ENCODE assay signal across 13 mouse cellular contexts in the genomic region with DNA sequence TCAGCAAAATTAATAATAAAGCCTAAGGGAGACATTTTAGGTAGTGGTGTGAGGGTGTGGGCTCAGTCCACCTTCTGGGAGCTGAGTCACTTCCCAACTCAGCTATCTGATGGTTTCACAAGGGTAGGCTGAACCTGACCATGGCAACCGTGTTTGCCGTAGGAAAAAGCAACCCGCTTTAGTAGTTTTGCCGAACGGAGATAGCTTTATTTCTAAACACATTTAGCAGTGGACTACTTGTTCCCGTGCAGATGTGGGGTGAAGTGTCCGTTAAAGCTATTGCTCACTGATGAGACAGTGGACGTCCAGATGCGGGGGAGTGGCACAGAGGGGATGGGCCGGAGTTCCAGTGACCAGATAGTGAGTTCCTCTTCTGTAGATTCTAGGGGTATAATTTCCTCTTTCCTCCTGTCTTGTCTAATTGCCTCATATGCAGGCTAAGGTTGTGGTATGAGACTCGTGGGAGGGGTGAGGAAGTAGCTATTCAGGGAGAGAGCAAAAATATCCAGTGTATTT.
DNase-seq lines count a peak whose midpoint lies in the region; ATAC-seq and TF ChIP-seq lines count a peak whose summit lies in the region.
"Had no signal": no experiment of that assay in that cellular context is flagged by ENCODE, and none has a peak within 500 bp of the region (broad histone marks: within the 10 kb centered on the region; RNA-seq: fewer than 3 reads in every experiment).

No protein-coding gene starts in this region.

- intact Hi-C loops in gastrocnemius, postnatal 14 days (cut with DNase I; ENCODE audit: low total_unique reads) = no loop called here

- TF ChIP-seq CTCF in forebrain, postnatal 0 days (IDR thresholded peaks at IDR 0.05; ENCODE audit: low read depth) = no peak

- peaks cover 16% of the 10 kb centered on the region for H3K4me1 ChIP-seq in limb, embryonic 13.5 days
- peaks cover 14% of the 10 kb centered on the region for H3K4me1 ChIP-seq in limb, embryonic 10.5 days
- no peaks in the 10 kb centered on the region for H3K4me1 ChIP-seq in forebrain, postnatal 0 days (ENCODE audit: insufficient read depth)
- H3K4me1 ChIP-seq: forebrain, embryonic 12.5 days had no signal

- WGBS in limb, embryonic 13.5 days = 68% methylated on average over 11 of the region's 11 CpGs
- 76% methylated on average over 11 of the region's 11 CpGs for WGBS in limb, embryonic 10.5 days
- 80% methylated on average over 11 of the region's 11 CpGs for WGBS in forebrain, postnatal 0 days

- H3K9ac ChIP-seq in limb, embryonic 13.5 days = no peak overlapping the region
- H3K9ac ChIP-seq in forebrain, postnatal 0 days = no peak overlapping the region
- H3K9ac ChIP-seq: forebrain, embryonic 12.5 days; lung, embryonic 15.5 days had no signal

- ATAC-seq in limb, embryonic 13.5 days (ENCODE audit: low FRiP score, low read depth) = no peak
- no peak for ATAC-seq in forebrain, postnatal 0 days
- ATAC-seq: inflammation-experienced regulatory T-cells, adult 6 months had no signal

- no peak overlapping the region for H3K27ac ChIP-seq in limb, embryonic 13.5 days
- H3K27ac ChIP-seq in limb, embryonic 10.5 days = no peak overlapping the region
- H3K27ac ChIP-seq in forebrain, postnatal 0 days (ENCODE audit: low read depth, low read length) = no peak overlapping the region
- H3K27ac ChIP-seq: forebrain, embryonic 12.5 days; lung, embryonic 15.5 days had no signal

- H3K9me3 ChIP-seq in limb, embryonic 13.5 days = no peaks in the 10 kb centered on the region
- no peaks in the 10 kb centered on the region for H3K9me3 ChIP-seq in limb, embryonic 10.5 days (replicated peaks)
- no peaks in the 10 kb centered on the region for H3K9me3 ChIP-seq in forebrain, postnatal 0 days (ENCODE audit: low read length)
- H3K9me3 ChIP-seq: forebrain, embryonic 12.5 days; lung, embryonic 15.5 days had no signal

- H3K36me3 ChIP-seq in limb, embryonic 13.5 days = no peaks in the 10 kb centered on the region
- no peaks in the 10 kb centered on the region for H3K36me3 ChIP-seq in limb, embryonic 10.5 days
- H3K36me3 ChIP-seq in forebrain, postnatal 0 days (ENCODE audit: insufficient read depth) = no peaks in the 10 kb centered on the region
- H3K36me3 ChIP-seq: forebrain, embryonic 12.5 days; lung, embryonic 15.5 days had no signal

- H3K27me3 ChIP-seq in limb, embryonic 13.5 days = no peaks in the 10 kb centered on the region
- H3K27me3 ChIP-seq in limb, embryonic 10.5 days (ENCODE audit: low read depth, poor library complexity, severe bottlenecking) = peaks cover 4% of the 10 kb centered on the region; the same call in 1 of the 2 replicates
- H3K27me3 ChIP-seq in forebrain, postnatal 0 days (ENCODE audit: insufficient read depth, low read length) = no peaks in the 10 kb centered on the region
- H3K27me3 ChIP-seq: forebrain, embryonic 12.5 days had no signal

- H3K4me2 ChIP-seq in limb, embryonic 13.5 days (replicated peaks) = peak overlapping the region; percentile 43
- no peak overlapping the region for H3K4me2 ChIP-seq in forebrain, postnatal 0 days (ENCODE audit: low read depth)
- H3K4me2 ChIP-seq: forebrain, embryonic 12.5 days had no signal

- no peak for DNase-seq in limb, embryonic 10.5 days (ENCODE audit: low spot score)
- peak; percentile 69 for DNase-seq in c-Kit-negative CD71-positive TER-119-positive erythroid progenitor cells, embryonic 14.5 days (ENCODE audit: low read depth, low spot score)
- DNase-seq in liver = peak; percentile 74
- DNase-seq in spleen, adult 12 weeks (ENCODE audit: low spot score) = peak; percentile 40
- no peak for DNase-seq in adrenal gland, postnatal 14 days
- DNase-seq in gastrocnemius, postnatal 14 days = no peak
- no peak for DNase-seq in forebrain, postnatal 0 days
- DNase-seq: cerebellum, adult 2 months; right cerebral cortex, adult 18-20 months had no signal

- H3K4me3 ChIP-seq in limb, embryonic 13.5 days = no peak overlapping the region
- no peak overlapping the region for H3K4me3 ChIP-seq in limb, embryonic 10.5 days
- H3K4me3 ChIP-seq in forebrain, postnatal 0 days (ENCODE audit: low read depth, low read length) = no peak overlapping the region
- H3K4me3 ChIP-seq: lung, embryonic 15.5 days had no signal

Comparison
In these comparisons a context has a peak if more than half of its experiments do, and no peak if none do; other contexts are left out.
1. DNase-seq: peak in c-Kit-negative CD71-positive TER-119-positive erythroid progenitor cells, embryonic 14.5 days (single experiment), liver (single experiment) and spleen, adult 12 weeks (single experiment); none in limb, embryonic 10.5 days (single experiment), adrenal gland, postnatal 14 days (single experiment), gastrocnemius, postnatal 14 days (single experiment) and forebrain, postnatal 0 days (single experiment).